ENCODE assay signal across 14 mouse cellular contexts in genomic region chr1:121111776-121112344, GRCm38 (mm10).
A peak's percentile ranks its signal among the peaks of the same experiment; 100 is the strongest.
DNase-seq lines count a peak whose midpoint lies in the region; ATAC-seq lines count a peak whose summit lies in the region.
"Had no signal": no experiment of that assay in that cellular context is flagged by ENCODE, and none has a peak within 500 bp of the region (broad histone marks: within the 10 kb centered on the region; RNA-seq: fewer than 3 reads in every experiment).

No protein-coding gene starts in this region.

- DNase-seq in hindbrain, embryonic 11.5 days (ENCODE audit: low spot score), result peak; percentile 13
- peak; percentile 90 for DNase-seq in NIH3T3 (ENCODE audit: low read depth)
- peak; percentile 1 for DNase-seq in lung, postnatal 36 days
- DNase-seq in yolk sac, embryonic 10.5 days (ENCODE audit: low spot score), result no peak
- no peak for DNase-seq in left cerebral cortex, postnatal 36 days (ENCODE audit: low spot score in 2 of 2)
- DNase-seq: embryo, embryonic 11 days; kidney, postnatal 36 days; thymus, postnatal 36 days had no signal

- WGBS in hindbrain, embryonic 11.5 days, result 41% methylated on average over 4 of the region's 4 CpGs
- WGBS in hindbrain, embryonic 16.5 days, result 29% methylated on average over 4 of the region's 4 CpGs
- WGBS in embryonic facial prominence, embryonic 15.5 days, result 37% methylated on average over 4 of the region's 4 CpGs
- WGBS in heart, embryonic 12.5 days, result 70% methylated on average over 4 of the region's 4 CpGs

- H3K27me3 ChIP-seq in hindbrain, embryonic 11.5 days (ENCODE audit: control insufficient read depth, insufficient read depth, low read length), result no peaks in the 10 kb centered on the region
- no peaks in the 10 kb centered on the region for H3K27me3 ChIP-seq in hindbrain, embryonic 16.5 days (replicated peaks; ENCODE audit: control insufficient read depth, insufficient read depth, low read length)
- no peaks in the 10 kb centered on the region for H3K27me3 ChIP-seq in embryonic facial prominence, embryonic 15.5 days
- 0 out of 2 replicates have a peak, but pooled peaks cover 2% of the 10 kb centered on the region for H3K27me3 ChIP-seq in heart, embryonic 12.5 days (replicated peaks)
- H3K27me3 ChIP-seq: hindbrain, embryonic 15.5 days; midbrain, embryonic 15.5 days had no signal

- no peak overlapping the region for H3K9ac ChIP-seq in hindbrain, embryonic 11.5 days (ENCODE audit: low read depth, low read length)
- H3K9ac ChIP-seq in hindbrain, embryonic 16.5 days (ENCODE audit: low read depth, low read length), result no peak overlapping the region
- no peak overlapping the region for H3K9ac ChIP-seq in embryonic facial prominence, embryonic 15.5 days
- no peak overlapping the region for H3K9ac ChIP-seq in heart, embryonic 12.5 days
- H3K9ac ChIP-seq: hindbrain, embryonic 15.5 days; midbrain, embryonic 15.5 days had no signal

- H3K9me3 ChIP-seq in hindbrain, embryonic 11.5 days (ENCODE audit: control insufficient read depth, low read length), result no peaks in the 10 kb centered on the region
- no peaks in the 10 kb centered on the region for H3K9me3 ChIP-seq in hindbrain, embryonic 16.5 days (ENCODE audit: control insufficient read depth, low read length)
- H3K9me3 ChIP-seq in embryonic facial prominence, embryonic 15.5 days (replicated peaks), result no peaks in the 10 kb centered on the region
- H3K9me3 ChIP-seq in heart, embryonic 12.5 days (replicated peaks), result no peaks in the 10 kb centered on the region
- H3K9me3 ChIP-seq: hindbrain, embryonic 15.5 days; midbrain, embryonic 15.5 days had no signal

- no peak overlapping the region for H3K27ac ChIP-seq in hindbrain, embryonic 11.5 days (ENCODE audit: low read depth, low read length)
- H3K27ac ChIP-seq in hindbrain, embryonic 16.5 days (ENCODE audit: low read depth, low read length), result no peak overlapping the region
- peak overlapping the region; percentile 58; the same call in 1 of the 2 replicates for H3K27ac ChIP-seq in embryonic facial prominence, embryonic 15.5 days (replicated peaks)
- no peak overlapping the region for H3K27ac ChIP-seq in heart, embryonic 12.5 days (ENCODE audit: poor library complexity, severe bottlenecking)
- H3K27ac ChIP-seq: hindbrain, embryonic 15.5 days; midbrain, embryonic 15.5 days had no signal

- H3K4me3 ChIP-seq in hindbrain, embryonic 11.5 days (ENCODE audit: low read depth, low read length), result no peak overlapping the region
- H3K4me3 ChIP-seq in hindbrain, embryonic 16.5 days (ENCODE audit: low read length), result no peak overlapping the region
- no peak overlapping the region for H3K4me3 ChIP-seq in embryonic facial prominence, embryonic 15.5 days (replicated peaks)
- no peak overlapping the region for H3K4me3 ChIP-seq in heart, embryonic 12.5 days
- H3K4me3 ChIP-seq: hindbrain, embryonic 15.5 days; midbrain, embryonic 15.5 days had no signal

- H3K4me2 ChIP-seq in hindbrain, embryonic 11.5 days (replicated peaks; ENCODE audit: low read depth, low read length), result no peak overlapping the region
- no peak overlapping the region for H3K4me2 ChIP-seq in hindbrain, embryonic 16.5 days (ENCODE audit: low read length)
- H3K4me2 ChIP-seq in embryonic facial prominence, embryonic 15.5 days (replicated peaks), result no peak overlapping the region
- H3K4me2 ChIP-seq in heart, embryonic 12.5 days, result no peak overlapping the region
- H3K4me2 ChIP-seq: heart, embryonic 11.5 days; hindbrain, embryonic 15.5 days; midbrain, embryonic 15.5 days had no signal

- no peaks in the 10 kb centered on the region for H3K36me3 ChIP-seq in hindbrain, embryonic 11.5 days (ENCODE audit: control insufficient read depth, insufficient read depth, low read length)
- no peaks in the 10 kb centered on the region for H3K36me3 ChIP-seq in hindbrain, embryonic 16.5 days (ENCODE audit: control insufficient read depth, insufficient read depth, low read length)
- H3K36me3 ChIP-seq in embryonic facial prominence, embryonic 15.5 days, result no peaks in the 10 kb centered on the region
- H3K36me3 ChIP-seq in heart, embryonic 12.5 days, result no peaks in the 10 kb centered on the region
- H3K36me3 ChIP-seq: hindbrain, embryonic 15.5 days; midbrain, embryonic 15.5 days had no signal

- intact Hi-C loops in left cerebral cortex, postnatal 36 days (cut with DNase I), result no loop called here

- ATAC-seq in hindbrain, embryonic 11.5 days (ENCODE audit: low FRiP score), result no peak
- ATAC-seq in hindbrain, embryonic 16.5 days, result no peak
- peak; percentile 61 for ATAC-seq in embryonic facial prominence, embryonic 15.5 days (ENCODE audit: insufficient number of reproducible peaks, low FRiP score, low TSS enrichment, low read depth)
- no peak for ATAC-seq in heart, embryonic 12.5 days (ENCODE audit: insufficient number of reproducible peaks, low FRiP score)
- ATAC-seq: midbrain, embryonic 15.5 days had no signal

- H3K4me1 ChIP-seq in hindbrain, embryonic 11.5 days (replicated peaks; ENCODE audit: control insufficient read depth, insufficient read depth, low read length), result 0 out of 2 replicates have a peak, but pooled peaks cover 2% of the 10 kb centered on the region
- H3K4me1 ChIP-seq in hindbrain, embryonic 16.5 days (ENCODE audit: control insufficient read depth, insufficient read depth, low read depth, low read length), result no peaks in the 10 kb centered on the region; the same call in 1 of the 2 replicates
- peaks cover 18% of the 10 kb centered on the region for H3K4me1 ChIP-seq in embryonic facial prominence, embryonic 15.5 days
- H3K4me1 ChIP-seq in heart, embryonic 12.5 days (replicated peaks), result no peaks in the 10 kb centered on the region
- H3K4me1 ChIP-seq: hindbrain, embryonic 15.5 days; midbrain, embryonic 15.5 days had no signal

Comparison
In these comparisons a context has a peak if more than half of its experiments do, and no peak if none do; other contexts are left out.
1. DNase-seq: peak in hindbrain, embryonic 11.5 days (single experiment), NIH3T3 (single experiment) and lung, postnatal 36 days (single experiment); none in yolk sac, embryonic 10.5 days (single experiment) and left cerebral cortex, postnatal 36 days (0 of 2).